Mouse (Mus musculus): ENCODE measurements around the gene Pebp1. TPM values are rescaled to one million over a fixed set of nuclear protein-coding genes. Genes with fewer than 3 reads are reported as not detected.

The Pebp1 gene
- polyA plus RNA-seq, 1 experiment from 2014 or later: 1,134 TPM

- Histone ChIP-seq H3K4me2 (ENCODE audit: low read length) (no peak overlapping the region), H3K9me3 (replicated peaks; ENCODE audit: control insufficient read depth, low read length, poor library complexity, severe bottlenecking) (no peaks in the 10 kb centered on the region), H3K4me3 (ENCODE audit: low read depth, low read length) (no peak overlapping the region), H3K27me3 (ENCODE audit: control insufficient read depth, insufficient read depth, low read depth, low read length) (no peaks in the 10 kb centered on the region), H3K27ac (ENCODE audit: low read length) (no peak overlapping the region), H3K9ac (ENCODE audit: low read depth, low read length) (no peak overlapping the region), H3K36me3 (ENCODE audit: control insufficient read depth, insufficient read depth, low read length) (no peaks in the 10 kb centered on the region), H3K4me1 (ENCODE audit: control insufficient read depth, insufficient read depth, low read length) (peaks cover 9% of the 10 kb centered on the region)
- no peak for ATAC-seq
- 82% methylated on average over 3 of the region's 3 CpGs for WGBS
Measured at GRCm38 (mm10) chr5:117291312-117291711, 3.9 kb upstream of the Pebp1 start.

- no peak for ATAC-seq
- Histone ChIP-seq H3K27ac (ENCODE audit: low read length) (no peak overlapping the region), H3K4me3 (ENCODE audit: low read depth, low read length) (no peak overlapping the region), H3K4me2 (ENCODE audit: low read length) (no peak overlapping the region), H3K36me3 (ENCODE audit: control insufficient read depth, insufficient read depth, low read length) (no peaks in the 10 kb centered on the region), H3K4me1 (ENCODE audit: control insufficient read depth, insufficient read depth, low read length) (peaks cover 21% of the 10 kb centered on the region), H3K9ac (ENCODE audit: low read depth, low read length) (no peak overlapping the region), H3K27me3 (ENCODE audit: control insufficient read depth, insufficient read depth, low read depth, low read length) (no peaks in the 10 kb centered on the region), H3K9me3 (replicated peaks; ENCODE audit: control insufficient read depth, low read length, poor library complexity, severe bottlenecking) (no peaks in the 10 kb centered on the region)
- 95% methylated on average over 2 of the region's 2 CpGs for WGBS
Measured at GRCm38 (mm10) chr5:117290081-117290480, 2.7 kb upstream of the Pebp1 start.

- Histone ChIP-seq H3K4me2 (ENCODE audit: low read length) (no peak overlapping the region), H3K4me1 (ENCODE audit: control insufficient read depth, insufficient read depth, low read length) (peaks cover 22% of the 10 kb centered on the region), H3K27me3 (ENCODE audit: control insufficient read depth, insufficient read depth, low read depth, low read length) (no peaks in the 10 kb centered on the region), H3K27ac (ENCODE audit: low read length) (no peak overlapping the region), H3K9ac (ENCODE audit: low read depth, low read length) (no peak overlapping the region), H3K9me3 (replicated peaks; ENCODE audit: control insufficient read depth, low read length, poor library complexity, severe bottlenecking) (no peaks in the 10 kb centered on the region), H3K4me3 (ENCODE audit: low read depth, low read length) (no peak overlapping the region), H3K36me3 (ENCODE audit: control insufficient read depth, insufficient read depth, low read length) (no peaks in the 10 kb centered on the region)
- no peak for ATAC-seq
Measured at GRCm38 (mm10) chr5:117289646-117290045, 2.2 kb upstream of the Pebp1 start.

GRCm38 (mm10) chr5:117286286-117286685 lies 1.1 kb downstream of the Pebp1 start:
- peak overlapping the region; percentile 86 for H3K9ac ChIP-seq (ENCODE audit: low read depth, low read length)
- no peaks in the 10 kb centered on the region for H3K27me3 ChIP-seq (ENCODE audit: control insufficient read depth, insufficient read depth, low read depth, low read length)
- no peaks in the 10 kb centered on the region for H3K9me3 ChIP-seq (replicated peaks; ENCODE audit: control insufficient read depth, low read length, poor library complexity, severe bottlenecking)
- no peak for ATAC-seq
- 50% methylated on average over 3 of the region's 3 CpGs for WGBS
- H3K4me3 ChIP-seq (ENCODE audit: low read depth, low read length): peak overlapping the region; percentile 87
- H3K4me2 ChIP-seq (ENCODE audit: low read length): peak overlapping the region; percentile 68
- H3K4me1 ChIP-seq (ENCODE audit: control insufficient read depth, insufficient read depth, low read length): peaks cover 25% of the 10 kb centered on the region
- H3K36me3 ChIP-seq (ENCODE audit: control insufficient read depth, insufficient read depth, low read length): peaks cover 14% of the 10 kb centered on the region
- no peak overlapping the region for H3K27ac ChIP-seq (ENCODE audit: low read length)

DNA sequence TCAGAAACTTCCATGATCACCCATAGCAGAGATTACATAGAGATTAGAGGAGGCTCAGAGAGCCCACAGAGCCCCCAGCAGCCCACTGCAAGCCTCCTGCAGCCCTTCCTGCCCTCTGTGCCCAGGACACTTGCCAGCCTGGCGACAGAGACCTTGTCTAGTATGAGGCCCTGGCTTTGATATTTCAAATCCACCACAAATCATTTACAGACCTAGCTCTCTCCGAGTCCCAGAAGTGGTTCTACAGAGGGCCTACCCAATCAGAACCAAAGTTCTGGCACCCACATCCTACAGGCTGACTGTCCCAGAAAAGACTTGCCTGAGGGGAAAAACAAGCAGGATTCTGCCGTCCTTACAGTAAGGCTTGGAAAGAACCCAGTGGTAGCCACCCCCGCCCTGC lies 2.2 kb downstream of the Pebp1 start:
- no peaks in the 10 kb centered on the region for H3K9me3 ChIP-seq (replicated peaks; ENCODE audit: control insufficient read depth, low read length, poor library complexity, severe bottlenecking)
- no peak overlapping the region for H3K27ac ChIP-seq (ENCODE audit: low read length)
- no peak for ATAC-seq
- H3K27me3 ChIP-seq (ENCODE audit: control insufficient read depth, insufficient read depth, low read depth, low read length): no peaks in the 10 kb centered on the region
- no peak overlapping the region for H3K4me3 ChIP-seq (ENCODE audit: low read depth, low read length)
- 82% methylated on average over 4 of the region's 4 CpGs for WGBS
- H3K4me1 ChIP-seq (ENCODE audit: control insufficient read depth, insufficient read depth, low read length): peaks cover 25% of the 10 kb centered on the region
- no peak overlapping the region for H3K4me2 ChIP-seq (ENCODE audit: low read length)
- peaks cover 19% of the 10 kb centered on the region for H3K36me3 ChIP-seq (ENCODE audit: control insufficient read depth, insufficient read depth, low read length)
- H3K9ac ChIP-seq (ENCODE audit: low read depth, low read length): no peak overlapping the region

GRCm38 (mm10) chr5:117284682-117285081 lies 2.7 kb downstream of the Pebp1 start:
- Histone ChIP-seq H3K27me3 (ENCODE audit: control insufficient read depth, insufficient read depth, low read depth, low read length) (no peaks in the 10 kb centered on the region), H3K4me2 (ENCODE audit: low read length) (no peak overlapping the region), H3K9me3 (replicated peaks; ENCODE audit: control insufficient read depth, low read length, poor library complexity, severe bottlenecking) (no peaks in the 10 kb centered on the region), H3K4me3 (ENCODE audit: low read depth, low read length) (no peak overlapping the region), H3K36me3 (ENCODE audit: control insufficient read depth, insufficient read depth, low read length) (peaks cover 19% of the 10 kb centered on the region), H3K27ac (ENCODE audit: low read length) (no peak overlapping the region), H3K9ac (ENCODE audit: low read depth, low read length) (no peak overlapping the region), H3K4me1 (ENCODE audit: control insufficient read depth, insufficient read depth, low read length) (peaks cover 25% of the 10 kb centered on the region)
- WGBS: 59% methylated on average over 7 of the region's 7 CpGs
- no peak for ATAC-seq

DNA sequence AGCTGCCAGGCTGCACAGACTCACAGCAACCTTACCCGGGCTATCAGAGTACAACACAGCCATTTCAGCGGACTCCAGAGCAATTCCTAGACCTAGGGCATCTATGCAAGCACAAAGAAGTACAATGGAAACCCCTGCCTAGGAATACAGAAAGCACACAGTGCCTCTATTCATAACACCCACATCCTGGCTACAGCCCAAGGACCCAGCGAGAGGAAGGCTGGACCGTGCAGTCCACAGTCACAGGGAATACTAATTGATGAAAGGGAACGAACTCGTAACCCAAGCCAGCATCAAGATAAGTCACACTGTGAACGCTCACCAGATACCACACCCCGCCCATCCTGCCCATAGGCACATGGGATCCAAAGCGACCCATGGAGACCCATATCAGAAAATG lies 3.4 kb downstream of the Pebp1 start:
- Histone ChIP-seq H3K4me3 (ENCODE audit: low read depth, low read length) (no peak overlapping the region), H3K27ac (ENCODE audit: low read length) (no peak overlapping the region), H3K27me3 (ENCODE audit: control insufficient read depth, insufficient read depth, low read depth, low read length) (no peaks in the 10 kb centered on the region), H3K36me3 (ENCODE audit: control insufficient read depth, insufficient read depth, low read length) (peaks cover 19% of the 10 kb centered on the region), H3K4me1 (ENCODE audit: control insufficient read depth, insufficient read depth, low read length) (peaks cover 25% of the 10 kb centered on the region), H3K9ac (ENCODE audit: low read depth, low read length) (no peak overlapping the region), H3K9me3 (replicated peaks; ENCODE audit: control insufficient read depth, low read length, poor library complexity, severe bottlenecking) (no peaks in the 10 kb centered on the region), H3K4me2 (ENCODE audit: low read length) (no peak overlapping the region)
- ATAC-seq: no peak
- WGBS: 70% methylated on average over 9 of the region's 9 CpGs

- H3K27ac ChIP-seq (ENCODE audit: low read length): no peak overlapping the region
- H3K4me2 ChIP-seq (ENCODE audit: low read length): no peak overlapping the region
- H3K9ac ChIP-seq (ENCODE audit: low read depth, low read length): no peak overlapping the region
- H3K4me3 ChIP-seq (ENCODE audit: low read depth, low read length): no peak overlapping the region
- H3K36me3 ChIP-seq (ENCODE audit: control insufficient read depth, insufficient read depth, low read length): peaks cover 19% of the 10 kb centered on the region
- no peaks in the 10 kb centered on the region for H3K9me3 ChIP-seq (replicated peaks; ENCODE audit: control insufficient read depth, low read length, poor library complexity, severe bottlenecking)
- no peaks in the 10 kb centered on the region for H3K27me3 ChIP-seq (ENCODE audit: control insufficient read depth, insufficient read depth, low read depth, low read length)
- WGBS: 91% methylated on average over 8 of the region's 8 CpGs
- peaks cover 18% of the 10 kb centered on the region for H3K4me1 ChIP-seq (ENCODE audit: control insufficient read depth, insufficient read depth, low read length)
- ATAC-seq: no peak
Measured at GRCm38 (mm10) chr5:117282360-117282759, 5.1 kb downstream of the Pebp1 start.

GRCm38 (mm10) chr5:117281536-117281935 lies 5.9 kb downstream of the Pebp1 start:
- H3K36me3 ChIP-seq (ENCODE audit: control insufficient read depth, insufficient read depth, low read length): peaks cover 19% of the 10 kb centered on the region
- H3K27me3 ChIP-seq (ENCODE audit: control insufficient read depth, insufficient read depth, low read depth, low read length): no peaks in the 10 kb centered on the region
- 92% methylated on average over 10 of the region's 10 CpGs for WGBS
- no peak overlapping the region for H3K4me3 ChIP-seq (ENCODE audit: low read depth, low read length)
- ATAC-seq: no peak
- H3K4me1 ChIP-seq (ENCODE audit: control insufficient read depth, insufficient read depth, low read length): peaks cover 18% of the 10 kb centered on the region
- H3K4me2 ChIP-seq (ENCODE audit: low read length): no peak overlapping the region
- no peak overlapping the region for H3K9ac ChIP-seq (ENCODE audit: low read depth, low read length)
- H3K9me3 ChIP-seq (replicated peaks; ENCODE audit: control insufficient read depth, low read length, poor library complexity, severe bottlenecking): no peaks in the 10 kb centered on the region
- no peak overlapping the region for H3K27ac ChIP-seq (ENCODE audit: low read length)

- Histone ChIP-seq H3K9ac (ENCODE audit: low read depth, low read length) (no peak overlapping the region), H3K27ac (ENCODE audit: low read length) (no peak overlapping the region), H3K4me1 (ENCODE audit: control insufficient read depth, insufficient read depth, low read length) (0 out of 2 replicates have a peak, but pooled peaks cover 3% of the 10 kb centered on the region), H3K9me3 (replicated peaks; ENCODE audit: control insufficient read depth, low read length, poor library complexity, severe bottlenecking) (no peaks in the 10 kb centered on the region), H3K36me3 (ENCODE audit: control insufficient read depth, insufficient read depth, low read length) (peaks cover 22% of the 10 kb centered on the region), H3K4me2 (ENCODE audit: low read length) (no peak overlapping the region), H3K27me3 (ENCODE audit: control insufficient read depth, insufficient read depth, low read depth, low read length) (no peaks in the 10 kb centered on the region), H3K4me3 (ENCODE audit: low read depth, low read length) (no peak overlapping the region)
- no peak for ATAC-seq
- 78% methylated on average over 4 of the region's 4 CpGs for WGBS
Measured at GRCm38 (mm10) chr5:117279669-117280050, 7.8 kb downstream of the Pebp1 start.

Data from midbrain, embryonic 16.5 days (tissue).